Comparison of ENCODE assay signal across 9 mouse cellular contexts in the genomic region with DNA sequence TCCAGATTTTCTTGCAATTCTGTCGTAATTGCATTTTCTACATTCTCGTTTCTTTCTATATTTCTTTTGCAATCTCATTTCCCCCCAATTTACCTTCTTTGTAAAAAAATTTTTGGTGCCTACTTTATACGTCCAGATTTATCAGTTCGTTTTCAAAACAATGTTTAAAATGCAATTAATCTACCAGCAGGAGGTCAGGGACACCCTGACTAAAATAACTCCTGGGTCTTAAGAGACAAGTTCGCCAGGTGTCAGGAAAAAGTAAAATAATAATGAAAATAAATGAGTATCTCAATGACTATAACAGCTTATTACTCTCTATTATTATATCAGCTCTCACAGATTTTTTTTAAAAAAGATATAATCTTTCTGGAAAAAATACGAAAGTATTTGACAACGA. TPM values are rescaled to one million over a fixed set of nuclear protein-coding genes. Genes with fewer than 3 reads are reported as not detected.
DNase-seq lines count a peak whose midpoint lies in the region; ATAC-seq and TF ChIP-seq lines count a peak whose summit lies in the region.
"Had no signal": no experiment of that assay in that cellular context is flagged by ENCODE, and none has a peak within 500 bp of the region (broad histone marks: within the 10 kb centered on the region; RNA-seq: fewer than 3 reads in every experiment).

No protein-coding gene starts in this region.

- 31% methylated on average over 7 of the region's 7 CpGs for WGBS in heart, embryonic 15.5 days
- WGBS in forebrain, postnatal 0 days: 21% methylated on average over 7 of the region's 7 CpGs
- 32% methylated on average over 7 of the region's 7 CpGs for WGBS in liver, postnatal 0 days (ENCODE audit: insufficient replicate concordance)

- in situ Hi-C loops in ES-E14 (cut with MboI; ENCODE audit: low sequenced_read_pairs in 2 of 2, unreplicated experiment in 2 of 2): no loop called here

- ATAC-seq in heart, embryonic 15.5 days (replicated peaks; ENCODE audit: insufficient number of reproducible peaks, insufficient read depth, low FRiP score, low read depth): no peak
- ATAC-seq in forebrain, postnatal 0 days: no peak
- no peak for ATAC-seq in liver, postnatal 0 days

- peak overlapping the region; percentile 71 for H3K4me3 ChIP-seq in heart, embryonic 15.5 days
- H3K4me3 ChIP-seq in ES-E14 (ENCODE audit: insufficient read depth in 1 of 2, low read depth in 1 of 2, low read length in 2 of 2, poor library complexity in 1 of 2, severe bottlenecking in 1 of 2): peak overlapping the region; percentile 66 to 69
- H3K4me3 ChIP-seq in forebrain, postnatal 0 days (ENCODE audit: low read depth, low read length): peak overlapping the region; percentile 63
- H3K4me3 ChIP-seq in liver, postnatal 0 days (ENCODE audit: low read depth, low read length): peak overlapping the region; percentile 69

- no peaks in the 10 kb centered on the region for H3K27me3 ChIP-seq in heart, embryonic 15.5 days
- H3K27me3 ChIP-seq in forebrain, postnatal 0 days (ENCODE audit: insufficient read depth, low read length): no peaks in the 10 kb centered on the region
- 0 out of 2 replicates have a peak, but pooled peaks cover 13% of the 10 kb centered on the region for H3K27me3 ChIP-seq in liver, postnatal 0 days (ENCODE audit: insufficient read depth, low read length)

- no peaks in the 10 kb centered on the region for H3K36me3 ChIP-seq in heart, embryonic 15.5 days
- no peaks in the 10 kb centered on the region for H3K36me3 ChIP-seq in ES-E14 (ENCODE audit: control insufficient read depth, insufficient read depth, low read length, poor library complexity, severe bottlenecking)
- H3K36me3 ChIP-seq in forebrain, postnatal 0 days (ENCODE audit: insufficient read depth): no peaks in the 10 kb centered on the region
- H3K36me3 ChIP-seq in liver, postnatal 0 days (replicated peaks; ENCODE audit: insufficient read depth, low read length): no peaks in the 10 kb centered on the region

- no peak for TF ChIP-seq CTCF in forebrain, postnatal 0 days (IDR thresholded peaks at IDR 0.05; ENCODE audit: low read depth)
- TF ChIP-seq CTCF in liver, postnatal 0 days (IDR thresholded peaks at IDR 0.05; ENCODE audit: low read depth): no peak

- peak overlapping the region; percentile 73 for H3K9ac ChIP-seq in heart, embryonic 15.5 days
- H3K9ac ChIP-seq in ES-E14 (ENCODE audit: insufficient read depth, low read depth, low read length, poor library complexity, severe bottlenecking): no peak overlapping the region
- peak overlapping the region; percentile 71 for H3K9ac ChIP-seq in forebrain, postnatal 0 days
- peak overlapping the region; percentile 66 for H3K9ac ChIP-seq in liver, postnatal 0 days (replicated peaks)

- TF ChIP-seq EP300 in liver, postnatal 0 days (IDR thresholded peaks at IDR 0.05; ENCODE audit: low read depth): no peak

- DNase-seq in heart, adult 9 months (ENCODE audit: low spot score in 2 of 2): no peak
- no peak for DNase-seq in ES-E14 (ENCODE audit: low read depth, low spot score)
- no peak for DNase-seq in forebrain, postnatal 0 days
- no peak for DNase-seq in liver, postnatal 0 days
- no peak for DNase-seq in cerebellum, adult 11 months
- no peak for DNase-seq in left cerebral cortex, adult 8-10 months (ENCODE audit: low spot score in 2 of 2)
- no peak for DNase-seq in thymus, postnatal 36 days
- DNase-seq: cerebellum, adult 8-10 months had no signal

- H3K4me1 ChIP-seq in heart, embryonic 15.5 days (replicated peaks): peaks cover 12% of the 10 kb centered on the region
- H3K4me1 ChIP-seq in ES-E14 (ENCODE audit: control insufficient read depth in 2 of 2, insufficient read depth in 2 of 2, low read length in 2 of 2, poor library complexity in 1 of 2): peaks cover 2 to 5% of the 10 kb centered on the region in 2 experiments; a peak in 1 of 4 replicates
- H3K4me1 ChIP-seq in forebrain, postnatal 0 days (ENCODE audit: insufficient read depth): 0 out of 2 replicates have a peak, but pooled peaks cover 3% of the 10 kb centered on the region
- H3K4me1 ChIP-seq in liver, postnatal 0 days (ENCODE audit: insufficient read depth): peaks cover 10% of the 10 kb centered on the region; the same call in 1 of the 2 replicates

- peak overlapping the region; percentile 72 for H3K4me2 ChIP-seq in heart, embryonic 15.5 days
- H3K4me2 ChIP-seq in forebrain, postnatal 0 days (ENCODE audit: low read depth): peak overlapping the region; percentile 69
- H3K4me2 ChIP-seq in liver, postnatal 0 days (ENCODE audit: low read depth, low read length): peak overlapping the region; percentile 98

- peak overlapping the region; percentile 79 for H3K27ac ChIP-seq in heart, embryonic 15.5 days
- H3K27ac ChIP-seq in ES-E14 (ENCODE audit: insufficient read depth, low read depth, low read length, poor library complexity, severe bottlenecking): no peak overlapping the region
- H3K27ac ChIP-seq in forebrain, postnatal 0 days (ENCODE audit: low read depth, low read length): peak overlapping the region; percentile 98
- H3K27ac ChIP-seq in liver, postnatal 0 days (ENCODE audit: low read depth): peak overlapping the region; percentile 74; the same call in 1 of the 2 replicates

- no peaks in the 10 kb centered on the region for H3K9me3 ChIP-seq in heart, embryonic 15.5 days (replicated peaks)
- H3K9me3 ChIP-seq in ES-E14 (ENCODE audit: control insufficient read depth, insufficient read depth, low read depth, low read length): no peaks in the 10 kb centered on the region
- H3K9me3 ChIP-seq in forebrain, postnatal 0 days (ENCODE audit: low read length): no peaks in the 10 kb centered on the region
- H3K9me3 ChIP-seq in liver, postnatal 0 days (ENCODE audit: low read length): no peaks in the 10 kb centered on the region

TF ChIP-seq in ES-E14, 5 proteins besides CTCF, POLR2A, EP300 and RAD21:
- TF ChIP-seq ZNF384 (IDR thresholded peaks at IDR 0.05; ENCODE audit: low read depth, low read length) (no peak), HCFC1 (IDR thresholded peaks at IDR 0.05; ENCODE audit: borderline replicate concordance, insufficient read depth, low read length) (no peak), CHD2 (IDR thresholded peaks at IDR 0.05; ENCODE audit: low read depth, low read length) (no peak), MAFK (IDR thresholded peaks at IDR 0.05; ENCODE audit: insufficient read depth, low read depth, low read length) (no peak)

RNA-seq across cellular contexts. Expression of gene Zeb2, which starts 0.4 kb away (rescaled TPM):
- polyA plus RNA-seq in heart, embryonic 15.5 days (2015; fragmentation: Nextera tagmentation; extraction: Ambion mirVana): 21.4 and 28.7 TPM in 2 replicates
- 4.4 and 11.9 TPM in 2 replicates for total RNA-seq in ES-E14 (2012; rRNA removed)
- 150 and 186 TPM in 2 replicates for total RNA-seq in forebrain, postnatal 0 days (2014; rRNA removed)
- 47.7 and 50.6 TPM in 2 replicates for polyA plus RNA-seq in forebrain, postnatal 0 days (2015; fragmentation: Nextera tagmentation; extraction: Ambion mirVana)
- polyA plus RNA-seq in liver, postnatal 0 days (2015; fragmentation: Nextera tagmentation; extraction: Ambion mirVana): 8.1 and 8.8 TPM in 2 replicates
- 100 to 1,000 TPM; 162 to 184 (median 166) TPM for total RNA-seq in left cerebral cortex, adult 8-10 months (2022)

Comparison
In these comparisons a context has a peak if more than half of its experiments do, and no peak if none do; other contexts are left out.
1. RNA of gene Zeb2, which starts 0.4 kb away (total RNA-seq): 162 to 184 TPM in left cerebral cortex, adult 8-10 months and 150 to 186 TPM in forebrain, postnatal 0 days; 4.4 to 11.9 TPM in ES-E14; every median in the first group is over 10 times any median in the second.
2. Peak in every context shown above with its lines, with median percentiles within 50 percentile points of each other: H3K4me2 ChIP-seq and H3K4me3 ChIP-seq.